Mouse (Mus musculus): ENCODE measurements around the gene Tas2r125. TPM values are rescaled to one million over a fixed set of nuclear protein-coding genes. Genes with fewer than 3 reads are reported as not detected.
"Not testable (repeated sequence)": the region's sequence is repeated elsewhere in the genome, so short reads cannot be mapped to it uniquely, and the experiment has no call there.

Gene Tas2r125
- not detected in 2 replicates for polyA plus RNA-seq (2012; rRNA removed)
- polyA plus RNA-seq (2014; fragmentation: Nextera tagmentation; extraction: Ambion mirVana): not detected in 2 replicates

GRCm38 (mm10) chr6:132909351-132909750 is at the start of gene Tas2r125:
TSS of gene Tas2r125 (plus strand) at chr6:132909651.
- H3K36me3 ChIP-seq (ENCODE audit: control insufficient read depth, insufficient read depth, low read length): no peaks in the 10 kb centered on the region
- no peak within 1 kb of the TSS for H3K9ac ChIP-seq (ENCODE audit: low read depth, low read length, severe bottlenecking)
- no peak for ATAC-seq (ENCODE audit: low FRiP score, low read depth)
- H3K27me3 ChIP-seq (ENCODE audit: control insufficient read depth, insufficient read depth, low read length): no peaks in the 10 kb centered on the region
- no peak for DNase-seq (ENCODE audit: low spot score)
- no peak within 1 kb of the TSS for H3K4me3 ChIP-seq (replicated peaks; ENCODE audit: low read length)
- H3K27ac ChIP-seq (replicated peaks; ENCODE audit: low read depth, low read length): no peak within 1 kb of the TSS
- no peaks in the 10 kb centered on the region for H3K9me3 ChIP-seq (ENCODE audit: control insufficient read depth, low read length)
- H3K4me1 ChIP-seq (ENCODE audit: control insufficient read depth, insufficient read depth, low read length): no peaks in the 10 kb centered on the region
- WGBS: 85% methylated on average over 3 of the region's 3 CpGs
- H3K4me2 ChIP-seq (replicated peaks; ENCODE audit: low read depth, low read length, severe bottlenecking): no peak within 1 kb of the TSS
- no peak for TF ChIP-seq POLR2A (IDR thresholded peaks at IDR 0.05; ENCODE audit: borderline replicate concordance, extremely low read depth, insufficient read depth, insufficient read length)

- no peak for DNase-seq (ENCODE audit: low spot score)
Measured at GRCm38 (mm10) chr6:132867708-132868107, 41.7 kb upstream of the Tas2r125 start, which contains the start of gene Tas2r110. TSS of gene Tas2r110 (plus strand) at chr6:132868008.

GRCm38 (mm10) chr6:132892711-132893110 is 16.7 kb upstream of the Tas2r125 start, which contains the start of gene Tas2r113:
TSS of gene Tas2r113 (plus strand) at chr6:132893011.
- Histone ChIP-seq H3K4me1 (ENCODE audit: control insufficient read depth, insufficient read depth, low read length) (no peaks in the 10 kb centered on the region), H3K9me3 (ENCODE audit: control insufficient read depth, low read length) (no peaks in the 10 kb centered on the region), H3K27me3 (ENCODE audit: control insufficient read depth, insufficient read depth, low read length) (no peaks in the 10 kb centered on the region), H3K4me3 (replicated peaks; ENCODE audit: low read length) (no peak within 1 kb of the TSS), H3K27ac (replicated peaks; ENCODE audit: low read depth, low read length) (no peak within 1 kb of the TSS), H3K4me2 (replicated peaks; ENCODE audit: low read depth, low read length, severe bottlenecking) (no peak within 1 kb of the TSS), H3K9ac (ENCODE audit: low read depth, low read length, severe bottlenecking) (no peak within 1 kb of the TSS), H3K36me3 (ENCODE audit: control insufficient read depth, insufficient read depth, low read length) (no peaks in the 10 kb centered on the region)
- no peak for DNase-seq (ENCODE audit: low spot score)
- ATAC-seq (ENCODE audit: low FRiP score, low read depth): no peak
- TF ChIP-seq POLR2A (IDR thresholded peaks at IDR 0.05; ENCODE audit: borderline replicate concordance, extremely low read depth, insufficient read depth, insufficient read length): no peak
- WGBS: 70% methylated on average over 1 of the region's 1 CpGs

More at GRCm38 (mm10) chr6:132867708-132868107, 41.7 kb upstream of the Tas2r125 start, which contains the start of gene Tas2r110:
- Histone ChIP-seq H3K9me3 (ENCODE audit: control insufficient read depth, low read length) (no peaks in the 10 kb centered on the region), H3K9ac (ENCODE audit: low read depth, low read length, severe bottlenecking) (no peak within 1 kb of the TSS), H3K4me2 (replicated peaks; ENCODE audit: low read depth, low read length, severe bottlenecking) (no peak within 1 kb of the TSS), H3K27ac (replicated peaks; ENCODE audit: low read depth, low read length) (no peak within 1 kb of the TSS), H3K4me1 (ENCODE audit: control insufficient read depth, insufficient read depth, low read length) (no peaks in the 10 kb centered on the region), H3K27me3 (ENCODE audit: control insufficient read depth, insufficient read depth, low read length) (no peaks in the 10 kb centered on the region), H3K4me3 (replicated peaks; ENCODE audit: low read length) (no peak within 1 kb of the TSS), H3K36me3 (ENCODE audit: control insufficient read depth, insufficient read depth, low read length) (no peaks in the 10 kb centered on the region)
- TF ChIP-seq POLR2A (IDR thresholded peaks at IDR 0.05; ENCODE audit: borderline replicate concordance, extremely low read depth, insufficient read depth, insufficient read length): no peak
- no peak for ATAC-seq (ENCODE audit: low FRiP score, low read depth)

GRCm38 (mm10) chr6:132941376-132941775 is 31.9 kb downstream of the Tas2r125 start:
- H3K36me3 ChIP-seq (ENCODE audit: control insufficient read depth, insufficient read depth, low read length); H3K9me3 ChIP-seq (ENCODE audit: control insufficient read depth, low read length); H3K9ac ChIP-seq (ENCODE audit: low read depth, low read length, severe bottlenecking); H3K27me3 ChIP-seq (ENCODE audit: control insufficient read depth, insufficient read depth, low read length); H3K4me2 ChIP-seq (replicated peaks; ENCODE audit: low read depth, low read length, severe bottlenecking); H3K4me3 ChIP-seq (replicated peaks; ENCODE audit: low read length); DNase-seq (ENCODE audit: low spot score); H3K4me1 ChIP-seq (ENCODE audit: control insufficient read depth, insufficient read depth, low read length); ATAC-seq (ENCODE audit: low FRiP score, low read depth); H3K27ac ChIP-seq (replicated peaks; ENCODE audit: low read depth, low read length): not testable (repeated sequence)

GRCm38 (mm10) chr6:132950802-132951201 is 41.4 kb downstream of the Tas2r125 start, which contains the start of gene Tas2r129:
TSS of gene Tas2r129 (plus strand) at chr6:132951102.
- ATAC-seq (ENCODE audit: low FRiP score, low read depth): no peak

GRCm38 (mm10) chr6:132957819-132958218 is 48.4 kb downstream of the Tas2r125 start, which contains the start of gene Tas2r131:
TSS of gene Tas2r131 (minus strand) at chr6:132957919.
- Histone ChIP-seq H3K9me3 (ENCODE audit: control insufficient read depth, low read length) (no peaks in the 10 kb centered on the region), H3K4me1 (ENCODE audit: control insufficient read depth, insufficient read depth, low read length) (no peaks in the 10 kb centered on the region), H3K9ac (ENCODE audit: low read depth, low read length, severe bottlenecking) (no peak within 1 kb of the TSS), H3K4me3 (replicated peaks; ENCODE audit: low read length) (no peak within 1 kb of the TSS), H3K36me3 (ENCODE audit: control insufficient read depth, insufficient read depth, low read length) (no peaks in the 10 kb centered on the region), H3K27ac (replicated peaks; ENCODE audit: low read depth, low read length) (no peak within 1 kb of the TSS), H3K27me3 (ENCODE audit: control insufficient read depth, insufficient read depth, low read length) (no peaks in the 10 kb centered on the region), H3K4me2 (replicated peaks; ENCODE audit: low read depth, low read length, severe bottlenecking) (no peak within 1 kb of the TSS)
- WGBS: 69% methylated on average over 1 of the region's 1 CpGs
- DNase-seq (ENCODE audit: low spot score) (no peak), ATAC-seq (ENCODE audit: low FRiP score, low read depth) (no peak)
- TF ChIP-seq POLR2A (IDR thresholded peaks at IDR 0.05; ENCODE audit: borderline replicate concordance, extremely low read depth, insufficient read depth, insufficient read length): no peak

More at GRCm38 (mm10) chr6:132950802-132951201, 41.4 kb downstream of the Tas2r125 start, which contains the start of gene Tas2r129:
- H3K4me3 ChIP-seq (replicated peaks; ENCODE audit: low read length): no peak within 1 kb of the TSS
- H3K27me3 ChIP-seq (ENCODE audit: control insufficient read depth, insufficient read depth, low read length): no peaks in the 10 kb centered on the region
- no peak within 1 kb of the TSS for H3K4me2 ChIP-seq (replicated peaks; ENCODE audit: low read depth, low read length, severe bottlenecking)
- no peak for TF ChIP-seq POLR2A (IDR thresholded peaks at IDR 0.05; ENCODE audit: borderline replicate concordance, extremely low read depth, insufficient read depth, insufficient read length)
- no peaks in the 10 kb centered on the region for H3K4me1 ChIP-seq (ENCODE audit: control insufficient read depth, insufficient read depth, low read length)
- H3K36me3 ChIP-seq (ENCODE audit: control insufficient read depth, insufficient read depth, low read length): no peaks in the 10 kb centered on the region
- no peak within 1 kb of the TSS for H3K27ac ChIP-seq (replicated peaks; ENCODE audit: low read depth, low read length)
- 75% methylated on average over 2 of the region's 2 CpGs for WGBS
- no peak for DNase-seq (ENCODE audit: low spot score)
- no peak within 1 kb of the TSS for H3K9ac ChIP-seq (ENCODE audit: low read depth, low read length, severe bottlenecking)
- H3K9me3 ChIP-seq (ENCODE audit: control insufficient read depth, low read length): no peaks in the 10 kb centered on the region

Other genes with a start within 250 kb of the Tas2r125 start
- not detected in 2 replicates for gene Tas2r121, start 208.6 kb upstream of the Tas2r125 start, polyA plus RNA-seq (2012; rRNA removed)
- not detected in 2 replicates for gene Tas2r121, start 208.6 kb upstream of the Tas2r125 start, polyA plus RNA-seq (2014; fragmentation: Nextera tagmentation; extraction: Ambion mirVana)
- not detected in 2 replicates for gene Tas2r122, start 197.7 kb upstream of the Tas2r125 start, polyA plus RNA-seq (2012; rRNA removed)
- gene Tas2r122, start 197.7 kb upstream of the Tas2r125 start, polyA plus RNA-seq (2014; fragmentation: Nextera tagmentation; extraction: Ambion mirVana): not detected in 2 replicates
- not detected in 2 replicates for gene Tas2r115, start 171.6 kb upstream of the Tas2r125 start, polyA plus RNA-seq (2012; rRNA removed)
- gene Tas2r115, start 171.6 kb upstream of the Tas2r125 start, polyA plus RNA-seq (2014; fragmentation: Nextera tagmentation; extraction: Ambion mirVana): not detected in 2 replicates
- not detected in 2 replicates for gene Tas2r124, start 154.9 kb upstream of the Tas2r125 start, polyA plus RNA-seq (2012; rRNA removed)
- not detected in 2 replicates for gene Tas2r124, start 154.9 kb upstream of the Tas2r125 start, polyA plus RNA-seq (2014; fragmentation: Nextera tagmentation; extraction: Ambion mirVana)
- gene Tas2r102, start 147.5 kb upstream of the Tas2r125 start, polyA plus RNA-seq (2012; rRNA removed): not detected in 2 replicates
- gene Tas2r102, start 147.5 kb upstream of the Tas2r125 start, polyA plus RNA-seq (2014; fragmentation: Nextera tagmentation; extraction: Ambion mirVana): not detected in 2 replicates
- not detected in 2 replicates for gene Tas2r136, start 131.5 kb upstream of the Tas2r125 start, polyA plus RNA-seq (2012; rRNA removed)
- gene Tas2r136, start 131.5 kb upstream of the Tas2r125 start, polyA plus RNA-seq (2014; fragmentation: Nextera tagmentation; extraction: Ambion mirVana): not detected in 2 replicates
- gene Tas2r117, start 106.8 kb upstream of the Tas2r125 start, polyA plus RNA-seq (2012; rRNA removed): not detected in 2 replicates
- not detected in 2 replicates for gene Tas2r117, start 106.8 kb upstream of the Tas2r125 start, polyA plus RNA-seq (2014; fragmentation: Nextera tagmentation; extraction: Ambion mirVana)
- not detected in 2 replicates for gene Tas2r123, start 62.5 kb upstream of the Tas2r125 start, polyA plus RNA-seq (2012; rRNA removed)
- not detected in 2 replicates for gene Tas2r123, start 62.5 kb upstream of the Tas2r125 start, polyA plus RNA-seq (2014; fragmentation: Nextera tagmentation; extraction: Ambion mirVana)
- not detected in 2 replicates for gene Tas2r116, start 54.2 kb upstream of the Tas2r125 start, polyA plus RNA-seq (2012; rRNA removed)
- gene Tas2r116, start 54.2 kb upstream of the Tas2r125 start, polyA plus RNA-seq (2014; fragmentation: Nextera tagmentation; extraction: Ambion mirVana): not detected in 2 replicates
- not detected in 2 replicates for gene Tas2r110, start 41.6 kb upstream of the Tas2r125 start, polyA plus RNA-seq (2012; rRNA removed)
- gene Tas2r110, start 41.6 kb upstream of the Tas2r125 start, polyA plus RNA-seq (2014; fragmentation: Nextera tagmentation; extraction: Ambion mirVana): not detected in 2 replicates
- not detected in 2 replicates for gene Tas2r113, start 16.6 kb upstream of the Tas2r125 start, polyA plus RNA-seq (2012; rRNA removed)
- gene Tas2r113, start 16.6 kb upstream of the Tas2r125 start, polyA plus RNA-seq (2014; fragmentation: Nextera tagmentation; extraction: Ambion mirVana): not detected in 2 replicates
- not detected in 2 replicates for gene Tas2r129, start 41.5 kb downstream of the Tas2r125 start, polyA plus RNA-seq (2012; rRNA removed)
- not detected in 2 replicates for gene Tas2r129, start 41.5 kb downstream of the Tas2r125 start, polyA plus RNA-seq (2014; fragmentation: Nextera tagmentation; extraction: Ambion mirVana)
- not detected in 2 replicates for gene Tas2r131, start 48.3 kb downstream of the Tas2r125 start, polyA plus RNA-seq (2012; rRNA removed)
- not detected in 2 replicates for gene Tas2r131, start 48.3 kb downstream of the Tas2r125 start, polyA plus RNA-seq (2014; fragmentation: Nextera tagmentation; extraction: Ambion mirVana)
- gene Tas2r109, start 71.3 kb downstream of the Tas2r125 start, polyA plus RNA-seq (2012; rRNA removed): not detected in 2 replicates
- gene Tas2r109, start 71.3 kb downstream of the Tas2r125 start, polyA plus RNA-seq (2014; fragmentation: Nextera tagmentation; extraction: Ambion mirVana): not detected in 2 replicates
- gene Tas2r103, start 127.5 kb downstream of the Tas2r125 start, polyA plus RNA-seq (2012; rRNA removed): not detected in 2 replicates
- gene Tas2r103, start 127.5 kb downstream of the Tas2r125 start, polyA plus RNA-seq (2014; fragmentation: Nextera tagmentation; extraction: Ambion mirVana): not detected in 2 replicates
- not detected in 2 replicates for gene Tas2r140, start 146.2 kb downstream of the Tas2r125 start, polyA plus RNA-seq (2012; rRNA removed)
- gene Tas2r140, start 146.2 kb downstream of the Tas2r125 start, polyA plus RNA-seq (2014; fragmentation: Nextera tagmentation; extraction: Ambion mirVana): not detected in 2 replicates
- 29.6 and 62.2 TPM in 2 replicates for gene Smim10l1, start 195.3 kb downstream of the Tas2r125 start, polyA plus RNA-seq (2012; rRNA removed)
- gene Smim10l1, start 195.3 kb downstream of the Tas2r125 start, polyA plus RNA-seq (2014; fragmentation: Nextera tagmentation; extraction: Ambion mirVana): 69.5 and 70.4 TPM in 2 replicates